Mouse (Mus musculus) hindbrain, embryonic 13.5 days (tissue): ENCODE measurements at regions not wholly inside any gene's neighbourhood (a gene's known extent, or its start where the extent isn't known, plus 50 kb on each side); places are given as distances from the start of the nearest gene placed in this dataset.

Experiments
- ATAC-seq: fragments of 200-750 bp; cut with Nextera tagmentation; 2 replicates; pipeline ENCODE4 v1.8.0; 2017; ENCODE audit warnings: moderate TSS enrichment; ENCODE audit not compliant: low FRiP score
- H3K27ac ChIP-seq: fragments of 300-500 bp; sonication (generic); 2 replicates; pipeline ENCODE4 v1.5.1; 2015; ENCODE audit warnings: inconsistent platforms, mild to moderate bottlenecking, moderate library complexity
- H3K27me3 ChIP-seq: fragments of 300-500 bp; sonication (generic); 2 replicates; pipeline ENCODE4 v1.6.1; 2015; ENCODE audit warnings: mild to moderate bottlenecking, inconsistent platforms
- H3K36me3 ChIP-seq: fragments of 300-500 bp; sonication (generic); 2 replicates; pipeline ENCODE4 v1.6.1; 2015; ENCODE audit warnings: mild to moderate bottlenecking, inconsistent platforms
- H3K4me1 ChIP-seq: fragments of 300-500 bp; sonication (generic); replicated peaks from 2 replicates; pipeline ENCODE4 v1.6.1; 2015; ENCODE audit warnings: inconsistent platforms
- H3K4me2 ChIP-seq: fragments of 300-500 bp; sonication (generic); 2 replicates; pipeline ENCODE4 v1.6.1; 2015; ENCODE audit warnings: inconsistent platforms, mild to moderate bottlenecking, moderate library complexity
- H3K4me3 ChIP-seq: fragments of 300-500 bp; sonication (generic); 2 replicates; pipeline ENCODE4 v1.5.1; 2015; ENCODE audit warnings: mild to moderate bottlenecking, inconsistent platforms
- H3K9ac ChIP-seq: fragments of 300-500 bp; sonication (generic); 2 replicates; pipeline ENCODE4 v1.6.1; 2015; ENCODE audit warnings: mild to moderate bottlenecking, inconsistent platforms
- H3K9me3 ChIP-seq: fragments of 300-500 bp; sonication (generic); 2 replicates; pipeline ENCODE4 v1.6.1; 2016; ENCODE audit warnings: inconsistent platforms
- WGBS: fragments of 180-500 bp; shearing (Covaris S2); methylation state at CpG from one replicate; pipeline ENCODE4 v1.1.7; 2015; 5-methylcytosine and 5-hydroxymethylcytosine counted together

GRCm38 (mm10) chr4:53970461-53970860 is 144.6 kb downstream of the Tmem38b start:
- Histone ChIP-seq H3K4me1 (no peaks in the 10 kb centered on the region), H3K4me2 (no peak overlapping the region), H3K27me3 (no peaks in the 10 kb centered on the region), H3K9me3 (peaks cover 6% of the 10 kb centered on the region; the same call in 1 of the 2 replicates), H3K36me3 (no peaks in the 10 kb centered on the region), H3K4me3 (no peak overlapping the region), H3K27ac (no peak overlapping the region), H3K9ac (no peak overlapping the region)
- no peak for ATAC-seq

- Histone ChIP-seq H3K9me3 (peaks cover 6% of the 10 kb centered on the region; the same call in 1 of the 2 replicates), H3K27me3 (no peaks in the 10 kb centered on the region), H3K4me2 (no peak overlapping the region), H3K4me3 (no peak overlapping the region), H3K9ac (no peak overlapping the region), H3K27ac (no peak overlapping the region), H3K36me3 (no peaks in the 10 kb centered on the region), H3K4me1 (no peaks in the 10 kb centered on the region)
- 92% methylated on average over 2 of the region's 2 CpGs for WGBS
- ATAC-seq: no peak
Measured at GRCm38 (mm10) chr4:53970960-53971359, 145.1 kb downstream of the Tmem38b start.

GRCm38 (mm10) chr4:53976036-53976638 is 150.3 kb downstream of the Tmem38b start:
- Histone ChIP-seq H3K9me3 (no peaks in the 10 kb centered on the region; the same call in 1 of the 2 replicates), H3K9ac (no peak overlapping the region), H3K4me2 (no peak overlapping the region), H3K27ac (no peak overlapping the region), H3K4me3 (no peak overlapping the region), H3K36me3 (no peaks in the 10 kb centered on the region), H3K27me3 (no peaks in the 10 kb centered on the region), H3K4me1 (no peaks in the 10 kb centered on the region)
- 75% methylated on average over 12 of the region's 12 CpGs for WGBS
- ATAC-seq: no peak

GRCm38 (mm10) chr4:53986519-53987301 is 160.9 kb downstream of the Tmem38b start:
- no peaks in the 10 kb centered on the region for H3K36me3 ChIP-seq
- H3K9ac ChIP-seq: no peak overlapping the region
- no peaks in the 10 kb centered on the region for H3K4me1 ChIP-seq
- no peak for ATAC-seq
- no peaks in the 10 kb centered on the region for H3K27me3 ChIP-seq
- no peak overlapping the region for H3K27ac ChIP-seq
- H3K4me3 ChIP-seq: no peak overlapping the region
- no peak overlapping the region for H3K4me2 ChIP-seq
- no peaks in the 10 kb centered on the region for H3K9me3 ChIP-seq
- WGBS: 89% methylated on average over 8 of the region's 8 CpGs

GRCm38 (mm10) chr4:53987536-53987935 is 161.7 kb downstream of the Tmem38b start:
- no peaks in the 10 kb centered on the region for H3K9me3 ChIP-seq
- WGBS: 86% methylated on average over 11 of the region's 11 CpGs

GRCm38 (mm10) chr4:54021069-54021829 is 195.4 kb downstream of the Tmem38b start:
- no peaks in the 10 kb centered on the region for H3K27me3 ChIP-seq
- WGBS: 13% methylated on average over 12 of the region's 12 CpGs
- peak; percentile 76 for ATAC-seq
- H3K27ac ChIP-seq: peak overlapping the region; percentile 88
- peak overlapping the region; percentile 32 for H3K4me2 ChIP-seq
- H3K4me3 ChIP-seq: no peak overlapping the region
- no peaks in the 10 kb centered on the region for H3K36me3 ChIP-seq
- H3K9ac ChIP-seq: peak overlapping the region; percentile 51
- peaks cover 14% of the 10 kb centered on the region for H3K4me1 ChIP-seq
- H3K9me3 ChIP-seq: no peaks in the 10 kb centered on the region

More at GRCm38 (mm10) chr4:53987536-53987935, 161.7 kb downstream of the Tmem38b start:
- H3K36me3 ChIP-seq: no peaks in the 10 kb centered on the region
- H3K9ac ChIP-seq: no peak overlapping the region
- no peak overlapping the region for H3K4me3 ChIP-seq
- H3K27me3 ChIP-seq: no peaks in the 10 kb centered on the region
- H3K4me1 ChIP-seq: no peaks in the 10 kb centered on the region
- H3K4me2 ChIP-seq: no peak overlapping the region
- no peak for ATAC-seq
- H3K27ac ChIP-seq: no peak overlapping the region

GRCm38 (mm10) chr4:54021861-54022385 is 196.1 kb downstream of the Tmem38b start:
- 31% methylated on average over 6 of the region's 6 CpGs for WGBS
- Histone ChIP-seq H3K9ac (peak overlapping the region; percentile 51; the same call in 1 of the 2 replicates), H3K4me1 (peaks cover 14% of the 10 kb centered on the region), H3K27me3 (no peaks in the 10 kb centered on the region), H3K36me3 (no peaks in the 10 kb centered on the region), H3K4me3 (no peak overlapping the region), H3K27ac (peak overlapping the region; percentile 88), H3K4me2 (peak overlapping the region; percentile 32), H3K9me3 (no peaks in the 10 kb centered on the region)
- peak; percentile 66 for ATAC-seq

GRCm38 (mm10) chr4:54026919-54027318 is 201.1 kb downstream of the Tmem38b start:
- WGBS: 90% methylated on average over 3 of the region's 3 CpGs
- no peak overlapping the region for H3K4me3 ChIP-seq
- H3K4me2 ChIP-seq: no peak overlapping the region
- peaks cover 37% of the 10 kb centered on the region for H3K4me1 ChIP-seq
- no peaks in the 10 kb centered on the region for H3K27me3 ChIP-seq
- no peak overlapping the region for H3K9ac ChIP-seq
- no peak for ATAC-seq
- H3K9me3 ChIP-seq: no peaks in the 10 kb centered on the region
- no peak overlapping the region for H3K27ac ChIP-seq
- H3K36me3 ChIP-seq: no peaks in the 10 kb centered on the region

- Histone ChIP-seq H3K36me3 (no peaks in the 10 kb centered on the region), H3K4me3 (no peak overlapping the region), H3K4me1 (peaks cover 40% of the 10 kb centered on the region), H3K9me3 (no peaks in the 10 kb centered on the region), H3K4me2 (no peak overlapping the region), H3K27ac (peak overlapping the region; percentile 44; the same call in 1 of the 2 replicates), H3K9ac (no peak overlapping the region), H3K27me3 (no peaks in the 10 kb centered on the region)
- ATAC-seq: no peak
- 18% methylated on average over 5 of the region's 5 CpGs for WGBS
Measured at GRCm38 (mm10) chr4:54027565-54028237, 201.9 kb downstream of the Tmem38b start.

GRCm38 (mm10) chr4:54045258-54046029 is 219.6 kb downstream of the Tmem38b start:
- no peaks in the 10 kb centered on the region for H3K9me3 ChIP-seq
- no peak overlapping the region for H3K4me2 ChIP-seq
- H3K27ac ChIP-seq: no peak overlapping the region
- WGBS: 55% methylated on average over 14 of the region's 14 CpGs
- H3K27me3 ChIP-seq: no peaks in the 10 kb centered on the region
- no peak overlapping the region for H3K9ac ChIP-seq
- H3K36me3 ChIP-seq: no peaks in the 10 kb centered on the region
- 0 out of 2 replicates have a peak, but pooled peaks cover 4% of the 10 kb centered on the region for H3K4me1 ChIP-seq
- no peak for ATAC-seq
- no peak overlapping the region for H3K4me3 ChIP-seq

GRCm38 (mm10) chr4:54064331-54064730 is 238.5 kb downstream of the Tmem38b start:
- no peaks in the 10 kb centered on the region for H3K36me3 ChIP-seq
- H3K9ac ChIP-seq: no peak overlapping the region
- no peak overlapping the region for H3K4me3 ChIP-seq
- no peak overlapping the region for H3K4me2 ChIP-seq
- WGBS: 92% methylated on average over 4 of the region's 4 CpGs
- H3K27ac ChIP-seq: no peak overlapping the region
- H3K27me3 ChIP-seq: no peaks in the 10 kb centered on the region
- peaks cover 3% of the 10 kb centered on the region; the same call in 1 of the 2 replicates for H3K9me3 ChIP-seq
- ATAC-seq: no peak
- peaks cover 5% of the 10 kb centered on the region; the same call in 1 of the 2 replicates for H3K4me1 ChIP-seq
